Mouse (Mus musculus) heart, embryonic 16.5 days (tissue): Measurements from ENCODE around the gene Zc3hav1. TPM values are rescaled to one million over a fixed set of nuclear protein-coding genes. Genes with fewer than 3 reads are reported as not detected.

Source experiments
- ATAC-seq: fragments of 200-750 bp; cut with Nextera tagmentation; replicated peaks from 2 replicates; pipeline ENCODE4 v1.8.0; 2017; ENCODE audit warnings: moderate number of reproducible peaks; ENCODE audit not compliant: insufficient read depth, low FRiP score; ENCODE audit errors: extremely low read depth
- H3K27ac ChIP-seq: fragments of 300-500 bp; sonication (generic); 2 replicates; pipeline ENCODE4 v1.5.1; 2014; ENCODE audit warnings: mild to moderate bottlenecking, low read length, control low read depth, moderate library complexity
- H3K27me3 ChIP-seq: fragments of 300-500 bp; sonication (generic); 2 replicates; pipeline ENCODE4 v1.6.1; 2014; ENCODE audit warnings: low read length, mixed read lengths; ENCODE audit not compliant: control insufficient read depth, insufficient read depth
- H3K36me3 ChIP-seq: fragments of 300-500 bp; sonication (generic); 2 replicates; pipeline ENCODE4 v1.6.1; 2014; ENCODE audit not compliant: control insufficient read depth, insufficient read depth
- H3K4me1 ChIP-seq: fragments of 300-500 bp; sonication (generic); 2 replicates; pipeline ENCODE4 v1.6.1; 2014; ENCODE audit warnings: low read length, mixed read lengths; ENCODE audit not compliant: control insufficient read depth, insufficient read depth
- H3K4me2 ChIP-seq: fragments of 300-500 bp; sonication (generic); 2 replicates; pipeline ENCODE4 v1.6.1; 2014; ENCODE audit warnings: low read depth, mild to moderate bottlenecking, control low read depth, low read length
- H3K4me3 ChIP-seq: fragments of 300-500 bp; sonication (generic); 2 replicates; pipeline ENCODE4 v1.5.1; 2014; ENCODE audit warnings: mild to moderate bottlenecking, control low read depth, low read length
- H3K9ac ChIP-seq: fragments of 300-500 bp; sonication (generic); 2 replicates; pipeline ENCODE4 v1.6.1; 2014; ENCODE audit warnings: low read length, control low read depth
- H3K9me3 ChIP-seq: fragments of 300-500 bp; sonication (generic); replicated peaks from 2 replicates; pipeline ENCODE4 v1.6.1; 2016; ENCODE audit warnings: low read length; ENCODE audit not compliant: control insufficient read depth
- WGBS: fragments of 180-500 bp; shearing (Covaris S2); extraction: QIAGEN DNeasy Blood & Tissue Kit; methylation state at CpG from one replicate; pipeline ENCODE4 v1.1.7; 2014; 5-methylcytosine and 5-hydroxymethylcytosine counted together
- polyA plus RNA-seq: library from polyadenylated mRNA; unstranded; fragments of >200 nt; fragmentation: Nextera tagmentation; extraction: Ambion mirVana; gene quantifications from 2 replicates; pipeline ENCODE4 v1.2.1, GENCODE M21; 2015

The Zc3hav1 gene
- polyA plus RNA-seq, 1 experiment from 2014 or later = 12.4 TPM

- no peak overlapping the region for H3K4me2 ChIP-seq
- H3K9ac ChIP-seq = no peak overlapping the region
- H3K9me3 ChIP-seq = no peaks in the 10 kb centered on the region
- H3K27ac ChIP-seq = no peak overlapping the region
- no peaks in the 10 kb centered on the region for H3K27me3 ChIP-seq
- H3K4me1 ChIP-seq = no peaks in the 10 kb centered on the region
- peaks cover 10% of the 10 kb centered on the region for H3K36me3 ChIP-seq
- no peak for ATAC-seq
- 86% methylated on average over 4 of the region's 4 CpGs for WGBS
- no peak overlapping the region for H3K4me3 ChIP-seq
Observed at GRCm38 (mm10) chr6:38316050-38316449, 38.4 kb downstream of the Zc3hav1 start.

GRCm38 (mm10) chr6:38309741-38310140, 44.7 kb downstream of the Zc3hav1 start:
- Histone ChIP-seq H3K9ac (no peak overlapping the region), H3K36me3 (peaks cover 19% of the 10 kb centered on the region; the same call in 1 of the 2 replicates), H3K4me3 (no peak overlapping the region), H3K4me2 (no peak overlapping the region), H3K27ac (no peak overlapping the region), H3K4me1 (no peaks in the 10 kb centered on the region), H3K27me3 (no peaks in the 10 kb centered on the region), H3K9me3 (no peaks in the 10 kb centered on the region; the same call in 1 of the 2 replicates)
- no peak for ATAC-seq

- Histone ChIP-seq H3K9ac (no peak overlapping the region), H3K27ac (no peak overlapping the region), H3K9me3 (peaks cover 9% of the 10 kb centered on the region), H3K4me3 (no peak overlapping the region), H3K27me3 (no peaks in the 10 kb centered on the region), H3K4me1 (no peaks in the 10 kb centered on the region; the same call in 1 of the 2 replicates), H3K36me3 (peaks cover 20% of the 10 kb centered on the region), H3K4me2 (no peak overlapping the region)
- 73% methylated on average over 3 of the region's 3 CpGs for WGBS
- ATAC-seq = no peak
Observed at GRCm38 (mm10) chr6:38304981-38305380, 49.4 kb downstream of the Zc3hav1 start.

GRCm38 (mm10) chr6:38298761-38299401, 55.5 kb downstream of the Zc3hav1 start, which contains the start of gene Zc3hav1l:
Gene Zc3hav1l (minus strand): TSS chr6:38299259.
- peak within 1 kb of the TSS; percentile 92 for H3K4me3 ChIP-seq
- peaks cover 13% of the 10 kb centered on the region for H3K4me1 ChIP-seq
- under 1% methylated on average over 70 of the region's 70 CpGs for WGBS
- peak; percentile 96 for ATAC-seq
- H3K4me2 ChIP-seq = peak within 1 kb of the TSS; percentile 74
- H3K27me3 ChIP-seq = no peaks in the 10 kb centered on the region
- peaks cover under 1% of the 10 kb centered on the region for H3K9me3 ChIP-seq
- peak within 1 kb of the TSS; percentile 95 for H3K27ac ChIP-seq
- H3K36me3 ChIP-seq = peaks cover 22% of the 10 kb centered on the region
- peak within 1 kb of the TSS; percentile 98 for H3K9ac ChIP-seq

GRCm38 (mm10) chr6:38298246-38298635, 56.2 kb downstream of the Zc3hav1 start:
- Histone ChIP-seq H3K4me2 (peak overlapping the region; percentile 74), H3K36me3 (peaks cover 23% of the 10 kb centered on the region), H3K27ac (peak overlapping the region; percentile 95), H3K9me3 (no peaks in the 10 kb centered on the region; the same call in 1 of the 2 replicates), H3K4me1 (peaks cover 13% of the 10 kb centered on the region), H3K27me3 (no peaks in the 10 kb centered on the region), H3K9ac (peak overlapping the region; percentile 98), H3K4me3 (peak overlapping the region; percentile 92)
- 0% methylated on average over 10 of the region's 10 CpGs for whole genome bisulfite sequencing
- no peak; the same call in 1 of the 2 replicates for ATAC-seq

GRCm38 (mm10) chr6:38297580-38298245, 56.7 kb downstream of the Zc3hav1 start:
- Histone ChIP-seq H3K9me3 (no peaks in the 10 kb centered on the region), H3K27me3 (no peaks in the 10 kb centered on the region), H3K4me2 (peak overlapping the region; percentile 74), H3K4me3 (peak overlapping the region; percentile 92), H3K9ac (peak overlapping the region; percentile 98), H3K4me1 (peaks cover 13% of the 10 kb centered on the region), H3K27ac (peak overlapping the region; percentile 95; the same call in 1 of the 2 replicates), H3K36me3 (peaks cover 25% of the 10 kb centered on the region)
- ATAC-seq = no peak
- WGBS = 38% methylated on average over 12 of the region's 12 CpGs

GRCm38 (mm10) chr6:38293708-38294107, 60.7 kb downstream of the Zc3hav1 start:
- 79% methylated on average over 3 of the region's 3 CpGs for WGBS
- Histone ChIP-seq H3K4me1 (peaks cover 7% of the 10 kb centered on the region), H3K4me3 (no peak overlapping the region), H3K27ac (no peak overlapping the region), H3K27me3 (no peaks in the 10 kb centered on the region), H3K9me3 (no peaks in the 10 kb centered on the region), H3K36me3 (peaks cover 40% of the 10 kb centered on the region), H3K4me2 (no peak overlapping the region), H3K9ac (no peak overlapping the region)
- no peak for ATAC-seq

GRCm38 (mm10) chr6:38292871-38293646, 61.3 kb downstream of the Zc3hav1 start:
- Histone ChIP-seq H3K36me3 (peaks cover 40% of the 10 kb centered on the region), H3K4me2 (no peak overlapping the region), H3K9me3 (no peaks in the 10 kb centered on the region), H3K4me3 (no peak overlapping the region), H3K27ac (no peak overlapping the region), H3K9ac (no peak overlapping the region), H3K4me1 (peaks cover 5% of the 10 kb centered on the region), H3K27me3 (no peaks in the 10 kb centered on the region)
- ATAC-seq = no peak
- WGBS = 68% methylated on average over 11 of the region's 11 CpGs
